Mouse (Mus musculus): Measurements from ENCODE around the gene Rxfp2. TPM values are rescaled to one million over a fixed set of nuclear protein-coding genes. Genes with fewer than 3 reads are reported as not detected.

The Rxfp2 gene
- polyA plus RNA-seq, 1 experiment from 2014 or later: 0.22 TPM

GRCm38 (mm10) chr5:150082696-150083095 lies 64.2 kb downstream of the Rxfp2 start:
- Histone ChIP-seq H3K4me1 (peaks cover 15% of the 10 kb centered on the region), H3K9me3 (no peaks in the 10 kb centered on the region), H3K4me2 (no peak overlapping the region), H3K36me3 (replicated peaks) (no peaks in the 10 kb centered on the region), H3K27ac (no peak overlapping the region), H3K4me3 (replicated peaks) (no peak overlapping the region), H3K9ac (no peak overlapping the region), H3K27me3 (no peaks in the 10 kb centered on the region)
- ATAC-seq (ENCODE audit: low FRiP score): no peak
- 94% methylated on average over 14 of the region's 14 CpGs for WGBS

- no peak overlapping the region for H3K4me3 ChIP-seq (replicated peaks)
- no peak overlapping the region for H3K4me2 ChIP-seq
- no peak for ATAC-seq (ENCODE audit: low FRiP score)
- H3K36me3 ChIP-seq (replicated peaks): no peaks in the 10 kb centered on the region
- H3K4me1 ChIP-seq: peaks cover 15% of the 10 kb centered on the region
- no peaks in the 10 kb centered on the region for H3K9me3 ChIP-seq
- H3K27me3 ChIP-seq: no peaks in the 10 kb centered on the region
- 67% methylated on average over 5 of the region's 5 CpGs for WGBS
- H3K27ac ChIP-seq: no peak overlapping the region
- no peak overlapping the region for H3K9ac ChIP-seq
Observed at GRCm38 (mm10) chr5:150083190-150083589, 64.7 kb downstream of the Rxfp2 start.

GRCm38 (mm10) chr5:150097620-150098019 lies 79.1 kb downstream of the Rxfp2 start:
- Histone ChIP-seq H3K9ac (no peak overlapping the region), H3K9me3 (no peaks in the 10 kb centered on the region), H3K36me3 (replicated peaks) (no peaks in the 10 kb centered on the region), H3K27ac (no peak overlapping the region), H3K27me3 (no peaks in the 10 kb centered on the region), H3K4me3 (replicated peaks) (no peak overlapping the region), H3K4me2 (no peak overlapping the region), H3K4me1 (no peaks in the 10 kb centered on the region)
- peak; percentile 44; the same call in 1 of the 2 replicates for ATAC-seq (ENCODE audit: low FRiP score)
- WGBS: 10% methylated on average over 6 of the region's 6 CpGs

GRCm38 (mm10) chr5:150098754-150099153 lies 80.3 kb downstream of the Rxfp2 start:
- H3K4me1 ChIP-seq: no peaks in the 10 kb centered on the region
- H3K27ac ChIP-seq: no peak overlapping the region
- H3K9me3 ChIP-seq: no peaks in the 10 kb centered on the region
- H3K4me2 ChIP-seq: no peak overlapping the region
- 91% methylated on average over 12 of the region's 12 CpGs for WGBS
- no peak overlapping the region for H3K4me3 ChIP-seq (replicated peaks)
- no peak overlapping the region for H3K9ac ChIP-seq
- H3K36me3 ChIP-seq (replicated peaks): no peaks in the 10 kb centered on the region
- no peaks in the 10 kb centered on the region for H3K27me3 ChIP-seq
- no peak for ATAC-seq (ENCODE audit: low FRiP score)

GRCm38 (mm10) chr5:150101789-150102188 lies 83.3 kb downstream of the Rxfp2 start:
- Histone ChIP-seq H3K4me3 (replicated peaks) (no peak overlapping the region), H3K4me1 (no peaks in the 10 kb centered on the region), H3K36me3 (replicated peaks) (no peaks in the 10 kb centered on the region), H3K9ac (no peak overlapping the region), H3K27me3 (no peaks in the 10 kb centered on the region), H3K9me3 (no peaks in the 10 kb centered on the region), H3K27ac (no peak overlapping the region), H3K4me2 (no peak overlapping the region)
- 88% methylated on average over 11 of the region's 11 CpGs for WGBS
- ATAC-seq (ENCODE audit: low FRiP score): no peak

GRCm38 (mm10) chr5:150106358-150106757 lies 87.9 kb downstream of the Rxfp2 start:
- Histone ChIP-seq H3K4me1 (no peaks in the 10 kb centered on the region), H3K27me3 (no peaks in the 10 kb centered on the region), H3K27ac (no peak overlapping the region), H3K4me3 (replicated peaks) (no peak overlapping the region), H3K9ac (no peak overlapping the region), H3K4me2 (no peak overlapping the region), H3K9me3 (no peaks in the 10 kb centered on the region), H3K36me3 (replicated peaks) (no peaks in the 10 kb centered on the region)
- WGBS: 90% methylated on average over 7 of the region's 7 CpGs
- ATAC-seq (ENCODE audit: low FRiP score): no peak

GRCm38 (mm10) chr5:150111236-150111635 lies 92.8 kb downstream of the Rxfp2 start:
- 55% methylated on average over 8 of the region's 8 CpGs for WGBS
- Histone ChIP-seq H3K4me3 (replicated peaks) (no peak overlapping the region), H3K4me1 (peaks cover 11% of the 10 kb centered on the region), H3K36me3 (replicated peaks) (no peaks in the 10 kb centered on the region), H3K4me2 (no peak overlapping the region), H3K27ac (no peak overlapping the region), H3K9ac (no peak overlapping the region), H3K27me3 (no peaks in the 10 kb centered on the region), H3K9me3 (no peaks in the 10 kb centered on the region)
- no peak for ATAC-seq (ENCODE audit: low FRiP score)

GRCm38 (mm10) chr5:150114007-150114406 lies 95.5 kb downstream of the Rxfp2 start:
- ATAC-seq (ENCODE audit: low FRiP score): no peak
- peaks cover 13% of the 10 kb centered on the region for H3K4me1 ChIP-seq
- H3K9ac ChIP-seq: no peak overlapping the region
- 77% methylated on average over 7 of the region's 7 CpGs for WGBS
- H3K4me2 ChIP-seq: no peak overlapping the region
- no peak overlapping the region for H3K27ac ChIP-seq
- H3K4me3 ChIP-seq (replicated peaks): no peak overlapping the region
- H3K36me3 ChIP-seq (replicated peaks): no peaks in the 10 kb centered on the region
- no peaks in the 10 kb centered on the region for H3K9me3 ChIP-seq
- no peaks in the 10 kb centered on the region for H3K27me3 ChIP-seq

GRCm38 (mm10) chr5:150114778-150115177 lies 96.3 kb downstream of the Rxfp2 start:
- H3K4me1 ChIP-seq: peaks cover 15% of the 10 kb centered on the region
- no peaks in the 10 kb centered on the region for H3K36me3 ChIP-seq (replicated peaks)
- peaks cover 5% of the 10 kb centered on the region; the same call in 1 of the 2 replicates for H3K27me3 ChIP-seq
- H3K27ac ChIP-seq: no peak overlapping the region
- no peak overlapping the region for H3K9ac ChIP-seq
- no peak for ATAC-seq (ENCODE audit: low FRiP score)
- WGBS: 91% methylated on average over 4 of the region's 4 CpGs
- no peaks in the 10 kb centered on the region for H3K9me3 ChIP-seq
- H3K4me2 ChIP-seq: no peak overlapping the region
- no peak overlapping the region for H3K4me3 ChIP-seq (replicated peaks)

GRCm38 (mm10) chr5:150115271-150116092 lies 97.0 kb downstream of the Rxfp2 start:
- Histone ChIP-seq H3K4me3 (replicated peaks) (no peak overlapping the region), H3K4me2 (no peak overlapping the region), H3K9me3 (no peaks in the 10 kb centered on the region), H3K27me3 (peaks cover 5% of the 10 kb centered on the region; the same call in 1 of the 2 replicates), H3K4me1 (peaks cover 15% of the 10 kb centered on the region), H3K36me3 (replicated peaks) (no peaks in the 10 kb centered on the region), H3K9ac (no peak overlapping the region), H3K27ac (no peak overlapping the region)
- 75% methylated on average over 16 of the region's 16 CpGs for WGBS
- ATAC-seq (ENCODE audit: low FRiP score): no peak

GRCm38 (mm10) chr5:150116216-150116905 lies 97.9 kb downstream of the Rxfp2 start:
- H3K9me3 ChIP-seq: no peaks in the 10 kb centered on the region
- H3K36me3 ChIP-seq (replicated peaks): no peaks in the 10 kb centered on the region
- peaks cover 15% of the 10 kb centered on the region for H3K4me1 ChIP-seq
- no peak overlapping the region for H3K27ac ChIP-seq
- no peak for ATAC-seq (ENCODE audit: low FRiP score)
- peaks cover 5% of the 10 kb centered on the region; the same call in 1 of the 2 replicates for H3K27me3 ChIP-seq
- no peak overlapping the region for H3K4me3 ChIP-seq (replicated peaks)
- whole genome bisulfite sequencing: 79% methylated on average over 9 of the region's 9 CpGs
- H3K4me2 ChIP-seq: no peak overlapping the region
- H3K9ac ChIP-seq: no peak overlapping the region

- ATAC-seq (ENCODE audit: low FRiP score): no peak
- no peak overlapping the region for H3K27ac ChIP-seq
- H3K9me3 ChIP-seq: no peaks in the 10 kb centered on the region
- no peak overlapping the region for H3K9ac ChIP-seq
- 85% methylated on average over 6 of the region's 6 CpGs for WGBS
- no peak overlapping the region for H3K4me3 ChIP-seq (replicated peaks)
- H3K4me2 ChIP-seq: no peak overlapping the region
- H3K27me3 ChIP-seq: peaks cover 5% of the 10 kb centered on the region; the same call in 1 of the 2 replicates
- H3K4me1 ChIP-seq: peaks cover 15% of the 10 kb centered on the region
- H3K36me3 ChIP-seq (replicated peaks): no peaks in the 10 kb centered on the region
Observed at GRCm38 (mm10) chr5:150116906-150117216, 98.4 kb downstream of the Rxfp2 start.
